Mouse (Mus musculus) right cerebral cortex, postnatal 36 days (tissue): ENCODE results near the gene Tnfrsf22.
"Not testable (repeated sequence)": the region's sequence is repeated elsewhere in the genome, so short reads cannot be mapped to it uniquely, and the experiment has no call there.

ENCODE experiments used
- DNase-seq, 2 experiments: peaks; one replicate each; pipeline ENCODE4 v3.0.0; 2022; ENCODE audit warnings: low spot score in 2 of 2, mixed read lengths in 1 of 2

The Tnfrsf22 gene

GRCm38 (mm10) chr7:143649034-143649768 lies at the start of gene Tnfrsf22:
Gene Tnfrsf22, minus strand, starts transcription at chr7:143649661.
- peak; percentile 60 to 76 for DNase-seq

GRCm38 (mm10) chr7:143696140-143696539 lies 46.7 kb upstream of the Tnfrsf22 start:
- DNase-seq, result no peak

DNA sequence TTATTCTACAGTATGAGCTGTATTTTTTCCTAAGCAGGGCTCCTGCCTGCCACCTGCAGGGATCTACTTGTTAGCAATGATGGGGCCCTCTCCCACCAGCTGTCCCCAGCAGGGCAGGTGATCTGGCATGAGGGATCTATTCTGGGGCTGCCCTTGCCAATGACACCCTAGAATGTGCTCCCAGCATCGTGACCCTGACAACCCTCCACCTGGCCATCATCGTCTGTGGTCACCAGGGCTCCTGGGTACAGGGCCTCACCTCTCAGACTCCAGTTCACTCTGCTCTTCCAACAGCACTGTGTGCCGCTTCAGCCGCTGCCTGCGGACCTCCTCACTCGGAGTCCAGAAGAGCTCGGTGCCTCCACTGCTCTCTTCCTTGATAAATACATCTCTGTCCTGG lies 45.1 kb upstream of the Tnfrsf22 start:
- no peak for DNase-seq

DNA sequence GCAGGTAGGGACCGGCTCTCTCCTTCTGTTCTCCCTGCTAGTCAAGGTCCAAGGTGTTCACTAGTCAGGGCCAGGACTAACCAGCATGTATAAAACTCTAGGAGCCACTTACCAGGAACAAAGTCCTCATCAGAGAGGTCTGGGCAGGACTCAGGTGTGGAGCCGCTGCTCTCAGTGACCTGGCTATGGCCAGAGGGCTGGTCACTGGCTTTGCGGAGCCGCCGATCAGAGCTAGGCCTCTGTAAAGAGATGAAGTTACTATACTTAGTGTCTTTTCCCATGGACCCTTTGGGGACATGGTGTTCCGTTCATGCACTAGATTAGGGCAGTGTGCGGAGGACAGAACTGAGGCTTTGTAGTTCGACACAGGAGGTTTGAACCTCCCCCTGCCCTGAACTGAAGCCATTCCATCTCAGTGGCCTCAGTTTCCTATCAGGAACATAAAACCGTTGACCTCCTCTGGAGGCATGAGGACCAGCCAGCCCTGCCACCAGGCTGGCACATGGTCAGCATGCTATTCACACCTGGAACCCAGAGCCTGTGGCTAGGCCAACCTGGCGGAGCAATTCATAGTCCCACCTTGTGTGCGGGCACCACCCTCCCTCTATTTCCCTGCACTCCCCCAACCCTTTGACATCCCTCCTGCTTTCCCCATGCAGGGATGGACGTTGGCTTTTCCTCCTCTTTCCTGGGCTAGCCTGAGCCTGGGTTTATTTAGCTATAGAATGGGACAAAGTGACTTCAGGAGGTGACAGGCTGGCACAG lies 43.5 kb upstream of the Tnfrsf22 start:
- DNase-seq, result no peak

DNA sequence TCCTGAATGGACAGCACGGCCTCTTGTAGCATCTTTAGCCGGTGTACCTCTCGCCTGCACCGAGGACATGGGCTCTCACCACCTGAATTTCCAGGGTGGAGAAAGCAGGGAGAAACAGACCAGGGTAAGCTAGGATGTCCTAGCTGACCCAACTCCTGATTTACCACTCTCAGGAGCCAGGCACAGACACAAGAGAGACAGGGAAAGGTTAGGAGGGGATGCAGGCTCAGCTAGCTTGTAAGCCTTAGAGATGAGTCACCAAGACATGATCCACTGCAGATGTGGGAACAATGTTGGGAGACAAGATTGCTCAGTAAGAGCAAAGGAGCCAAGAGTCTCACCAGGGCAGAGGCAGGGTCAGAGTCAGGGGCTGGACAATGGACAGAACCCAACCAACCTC lies 42.4 kb upstream of the Tnfrsf22 start:
- no peak for DNase-seq

DNA sequence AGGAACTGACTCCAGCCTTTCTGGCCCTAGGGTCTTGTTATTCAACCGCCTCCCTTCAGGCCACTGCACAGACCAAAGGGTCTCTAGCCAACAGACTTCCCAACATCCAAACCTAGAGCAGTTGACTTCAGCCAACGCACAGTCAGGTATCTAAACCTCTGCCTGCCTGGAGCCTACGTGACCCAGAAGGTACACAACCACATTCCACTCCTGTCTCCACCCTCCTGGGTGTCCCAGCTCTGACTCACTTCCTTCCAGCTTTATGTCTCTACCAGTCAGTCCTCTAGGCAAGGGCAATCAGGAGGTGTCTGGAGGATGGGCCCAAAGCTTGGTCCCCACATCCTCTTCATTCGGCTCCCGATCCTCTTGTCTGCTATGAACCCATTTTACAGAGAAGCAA lies 41.7 kb upstream of the Tnfrsf22 start:
- no peak for DNase-seq

DNA sequence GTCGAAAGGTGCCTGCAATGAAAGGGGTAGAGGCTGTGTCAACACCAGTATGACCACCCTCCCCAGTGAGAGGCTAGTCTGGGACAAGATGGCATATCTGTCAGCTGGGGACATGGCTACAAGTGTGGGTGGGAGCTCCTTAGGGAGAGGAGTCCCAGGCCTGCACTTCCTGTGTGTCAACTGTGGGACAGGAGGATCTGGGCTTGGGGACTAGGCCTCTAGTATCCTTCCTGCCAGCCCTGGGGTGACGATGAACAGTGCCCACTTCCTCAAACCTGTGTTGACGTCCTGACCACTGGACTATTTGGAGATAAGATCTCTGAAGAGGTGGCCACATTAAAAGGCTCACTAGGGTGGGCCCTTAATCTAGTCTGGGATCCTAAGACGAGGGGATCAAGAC lies 40.5 kb upstream of the Tnfrsf22 start:
- no peak for DNase-seq

- no peak for DNase-seq
Observed at GRCm38 (mm10) chr7:143689481-143689880, 40.0 kb upstream of the Tnfrsf22 start.

DNA sequence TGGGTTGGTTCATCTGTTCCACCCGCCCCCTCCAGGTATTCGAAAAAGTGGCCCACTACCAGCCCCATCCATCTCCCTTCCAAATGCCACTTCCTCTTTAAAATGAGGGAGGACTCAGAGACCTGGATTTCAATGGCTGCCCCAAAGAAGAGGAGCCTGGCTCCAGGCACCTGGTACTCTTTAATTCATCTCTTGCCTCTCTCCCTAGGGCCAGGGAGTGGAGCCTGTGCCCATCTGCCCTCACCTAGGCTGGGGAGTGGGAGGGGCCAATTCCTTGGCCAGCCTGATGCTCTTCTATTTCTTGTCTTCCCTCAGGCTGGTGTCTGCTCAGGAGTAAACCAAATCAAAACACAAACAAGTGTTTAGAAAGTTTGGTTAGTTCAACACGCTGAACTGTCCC lies 37.2 kb upstream of the Tnfrsf22 start:
- not testable (repeated sequence) for DNase-seq

- DNase-seq, result not testable (repeated sequence)
Observed at GRCm38 (mm10) chr7:143686191-143686590, 36.7 kb upstream of the Tnfrsf22 start.

DNA sequence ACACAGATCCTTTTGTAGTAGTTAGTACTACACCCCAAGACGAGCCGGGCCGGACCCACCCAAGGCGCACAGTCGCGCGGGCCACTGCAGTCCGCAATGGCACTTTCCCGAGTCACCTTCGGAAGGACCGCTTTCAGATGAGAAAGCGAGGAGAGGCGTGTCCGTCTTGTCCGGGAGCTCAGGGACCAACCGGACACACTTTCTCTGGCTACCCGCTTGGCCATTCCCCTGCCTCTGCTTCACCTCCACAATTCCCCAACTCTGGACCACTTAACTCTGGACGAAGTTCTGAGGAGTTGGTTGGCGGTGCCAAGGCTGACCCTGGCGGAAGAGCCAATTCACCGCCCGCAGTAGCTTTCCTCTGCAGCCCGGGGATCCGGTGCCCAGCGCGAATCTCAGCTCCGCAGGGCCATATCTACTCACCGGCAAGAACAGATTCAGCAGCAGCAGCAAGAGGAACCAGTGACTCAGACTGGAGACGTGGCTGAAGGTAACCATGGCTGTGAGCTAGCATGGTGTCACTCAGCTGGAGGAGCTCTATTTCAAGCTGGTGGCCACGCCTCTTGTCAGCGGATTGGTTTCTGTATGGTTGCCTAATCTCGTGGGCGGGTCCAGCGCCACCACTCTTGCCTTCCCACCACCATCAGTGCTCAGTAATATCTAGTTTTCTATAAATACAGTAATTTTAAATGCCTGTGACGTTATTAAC lies 36.1 kb upstream of the Tnfrsf22 start, which contains the start of gene Tnfrsf23:
TSS of gene Tnfrsf23 (minus strand) at position 514 of the 709 bp plus-strand sequence.
- DNase-seq, result peak; percentile 72 to 82

- not testable (repeated sequence) for DNase-seq
Observed at GRCm38 (mm10) chr7:143684569-143684968, 35.1 kb upstream of the Tnfrsf22 start.

GRCm38 (mm10) chr7:143681566-143681965 lies 32.1 kb upstream of the Tnfrsf22 start:
- DNase-seq, result no peak

- DNase-seq, result not testable (repeated sequence)
Observed at GRCm38 (mm10) chr7:143680836-143681235, 31.4 kb upstream of the Tnfrsf22 start.

DNA sequence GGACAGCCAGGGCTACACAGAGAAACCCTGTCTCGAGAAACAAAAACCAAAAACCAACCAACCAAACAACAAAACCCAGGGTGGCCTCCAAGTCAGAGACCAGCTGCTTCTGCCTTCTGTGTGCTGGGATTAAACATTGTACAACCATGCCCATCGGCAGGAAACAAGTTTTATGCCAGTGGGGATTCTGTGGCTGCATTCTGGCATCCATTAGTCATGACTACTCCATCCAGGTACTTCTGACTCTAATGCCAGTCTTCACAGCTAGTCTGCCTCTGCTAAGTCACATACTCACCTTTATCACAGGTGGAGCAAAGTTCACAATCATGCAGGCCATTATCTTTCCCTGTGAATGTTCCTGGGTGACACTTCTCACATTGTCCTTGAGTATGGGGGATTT lies 30.2 kb upstream of the Tnfrsf22 start:
- not testable (repeated sequence) for DNase-seq

- DNase-seq, result no peak
Observed at GRCm38 (mm10) chr7:143666427-143667311, 17.2 kb upstream of the Tnfrsf22 start.

DNA sequence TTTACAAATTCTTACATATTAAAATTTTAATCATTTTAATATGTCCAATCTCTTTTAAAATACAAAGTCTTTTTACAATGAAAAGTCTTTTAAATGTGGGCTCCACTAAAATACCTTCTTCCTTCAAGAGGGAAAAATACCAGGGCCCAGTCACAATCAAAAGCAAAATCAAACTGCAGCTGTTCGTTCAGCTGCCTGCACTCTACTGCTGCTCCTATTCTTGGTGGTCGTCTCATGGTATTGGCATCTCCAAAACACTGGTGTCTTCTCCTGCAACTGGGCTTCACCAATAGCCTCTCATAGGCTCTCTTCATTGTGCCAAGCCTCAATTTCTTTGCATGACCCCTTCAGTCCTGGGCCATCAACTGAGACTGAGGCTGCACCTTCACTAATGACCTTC lies 14.0 kb upstream of the Tnfrsf22 start:
- DNase-seq, result no peak

DNA sequence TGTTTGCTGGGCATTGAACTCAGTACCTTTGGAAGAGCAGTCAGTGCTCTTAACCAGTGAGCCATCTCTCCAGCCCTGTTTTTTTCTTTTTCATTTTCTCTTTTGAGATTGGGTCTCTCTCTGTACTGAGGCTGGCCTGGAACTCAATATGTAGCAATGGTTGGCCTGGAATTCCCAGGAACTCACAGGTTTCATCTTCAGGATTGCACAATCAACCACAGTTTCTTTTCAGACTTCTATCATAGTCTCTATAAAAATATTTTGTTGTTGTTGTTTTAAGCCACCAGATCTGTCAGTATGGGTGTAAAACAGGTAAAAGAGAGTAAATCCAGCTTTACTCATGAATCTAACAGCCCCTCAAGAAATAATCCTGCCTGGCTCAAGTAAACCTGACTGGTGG lies 11.3 kb upstream of the Tnfrsf22 start:
- DNase-seq, result no peak

DNA sequence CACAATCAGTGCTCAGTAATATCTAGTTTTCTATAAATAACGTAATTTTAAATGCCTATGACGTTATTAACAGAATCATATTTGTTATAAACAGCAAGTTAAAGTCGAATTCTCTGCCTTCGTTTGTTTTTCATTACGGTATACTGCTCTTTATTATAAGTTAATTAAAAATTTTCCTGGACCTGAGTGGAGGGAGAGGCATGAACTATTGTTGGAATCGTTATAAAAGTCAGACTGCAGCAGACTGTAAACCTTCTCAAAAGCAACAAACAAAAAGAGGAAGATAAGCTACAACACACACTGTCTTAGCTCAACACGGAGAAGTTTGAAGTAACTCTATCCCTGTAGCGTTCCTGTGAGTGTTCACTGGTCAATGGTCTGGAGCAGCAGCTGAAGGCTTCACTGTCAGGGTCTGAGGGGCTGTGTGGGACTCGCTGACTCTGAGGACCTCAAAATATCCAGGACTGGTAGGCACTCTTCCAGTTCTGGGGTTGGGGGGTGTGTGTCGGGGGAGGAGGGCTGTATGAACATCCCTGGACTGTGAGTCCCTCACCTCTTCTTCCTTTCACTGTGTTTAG lies 397 bp upstream of the Tnfrsf22 start:
- not testable (repeated sequence) for DNase-seq

GRCm38 (mm10) chr7:143643949-143644348 lies 5.5 kb downstream of the Tnfrsf22 start:
- DNase-seq, result not testable (repeated sequence)

DNA sequence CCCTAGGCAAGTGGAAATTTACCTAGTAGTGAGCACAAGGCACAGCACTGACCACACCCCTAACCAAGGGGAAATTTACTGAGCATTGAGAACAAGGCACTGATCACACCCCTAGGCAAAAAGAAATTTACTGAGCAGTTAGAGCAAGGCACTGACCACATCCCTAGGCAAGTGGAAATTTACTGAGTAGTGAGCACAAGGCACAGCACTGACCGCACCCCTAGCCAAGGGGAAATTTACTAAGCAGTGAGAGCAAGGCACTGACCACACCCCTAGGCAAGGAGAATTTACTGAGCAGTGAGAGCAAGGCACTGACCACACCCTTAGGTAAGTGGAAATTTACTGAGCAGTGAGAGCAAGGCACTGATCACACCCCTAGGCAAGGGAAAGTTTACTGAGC lies 12.8 kb downstream of the Tnfrsf22 start:
- DNase-seq, result no peak
